Mouse (Mus musculus) hindbrain, embryonic 10.5 days (tissue): ENCODE results near the gene Gm49601. TPM values are rescaled to one million over a fixed set of nuclear protein-coding genes. Genes with fewer than 3 reads are reported as not detected.

Experiments
- DNase-seq: peaks from one replicate; pipeline ENCODE4 v3.0.0-alpha.2; 2017; ENCODE audit warnings: low spot score
- H3K27ac ChIP-seq: fragments of 300-500 bp; sonication (generic); 2 replicates; pipeline ENCODE4 v1.5.1; 2016; ENCODE audit warnings: mild to moderate bottlenecking, moderate library complexity
- H3K27me3 ChIP-seq: fragments of 300-500 bp; sonication (generic); 2 replicates; pipeline ENCODE4 v1.6.1; 2016; ENCODE audit warnings: mild to moderate bottlenecking; ENCODE audit not compliant: poor library complexity, insufficient read depth, severe bottlenecking
- H3K36me3 ChIP-seq: fragments of 300-500 bp; sonication (generic); 2 replicates; pipeline ENCODE4 v1.6.1; 2016; ENCODE audit warnings: mild to moderate bottlenecking, moderate library complexity
- H3K4me1 ChIP-seq: fragments of 300-500 bp; sonication (generic); replicated peaks from 2 replicates; pipeline ENCODE4 v1.6.1; 2016; ENCODE audit warnings: mild to moderate bottlenecking
- H3K4me3 ChIP-seq: fragments of 300-500 bp; sonication (generic); 2 replicates; pipeline ENCODE4 v1.5.1; 2016; ENCODE audit warnings: mild to moderate bottlenecking, moderate library complexity
- H3K9me3 ChIP-seq: fragments of 300-500 bp; sonication (generic); 2 replicates; pipeline ENCODE4 v1.6.1; 2016; ENCODE audit warnings: mild to moderate bottlenecking, moderate library complexity
- WGBS: fragments of 180-500 bp; shearing (Covaris S2); methylation state at CpG from one replicate; pipeline ENCODE4 v1.1.7; 2016; 5-methylcytosine and 5-hydroxymethylcytosine counted together
- polyA plus RNA-seq: library from polyadenylated mRNA; unstranded; fragments of >200 nt; fragmentation: Nextera tagmentation; extraction: Ambion mirVana; gene quantifications from 2 replicates; pipeline ENCODE4 v1.2.1, GENCODE M21; 2016

Gene Gm49601
- polyA plus RNA-seq, 1 experiment from 2014 or later, result 8.5 TPM

- WGBS, result 6% methylated on average over 10 of the region's 10 CpGs
- no peak for DNase-seq
- peaks cover 98% of the 10 kb centered on the region for H3K27me3 ChIP-seq
- peaks cover 66% of the 10 kb centered on the region for H3K4me1 ChIP-seq
- H3K4me3 ChIP-seq, result peak overlapping the region; percentile 49; the same call in 1 of the 2 replicates
- no peak overlapping the region; the same call in 1 of the 2 replicates for H3K27ac ChIP-seq
- H3K9me3 ChIP-seq, result no peaks in the 10 kb centered on the region
- no peaks in the 10 kb centered on the region for H3K36me3 ChIP-seq
These were observed 43.1 kb downstream of the Gm49601 start for GRCm38 (mm10) chr16:18583169-18583568.

GRCm38 (mm10) chr16:18582426-18583148, 43.6 kb downstream of the Gm49601 start:
- 2% methylated on average over 66 of the region's 67 CpGs for WGBS
- peak overlapping the region; percentile 79 for H3K27ac ChIP-seq
- peak; percentile 55 for DNase-seq
- peak overlapping the region; percentile 49 for H3K4me3 ChIP-seq
- H3K36me3 ChIP-seq, result no peaks in the 10 kb centered on the region
- peaks cover 98% of the 10 kb centered on the region for H3K27me3 ChIP-seq
- H3K4me1 ChIP-seq, result peaks cover 62% of the 10 kb centered on the region
- H3K9me3 ChIP-seq, result no peaks in the 10 kb centered on the region

- Histone ChIP-seq H3K36me3 (no peaks in the 10 kb centered on the region), H3K4me3 (peak overlapping the region; percentile 49), H3K27ac (peak overlapping the region; percentile 79), H3K4me1 (peaks cover 64% of the 10 kb centered on the region), H3K9me3 (no peaks in the 10 kb centered on the region), H3K27me3 (peaks cover 96% of the 10 kb centered on the region)
- WGBS, result 1% methylated on average over 66 of the region's 66 CpGs
- peak; percentile 58 for DNase-seq
These were observed 44.5 kb downstream of the Gm49601 start for GRCm38 (mm10) chr16:18581623-18582205.

GRCm38 (mm10) chr16:18581050-18581622, 45.1 kb downstream of the Gm49601 start:
- DNase-seq, result peak; percentile 46
- peaks cover 94% of the 10 kb centered on the region for H3K27me3 ChIP-seq
- no peaks in the 10 kb centered on the region for H3K9me3 ChIP-seq
- peaks cover 58% of the 10 kb centered on the region for H3K4me1 ChIP-seq
- H3K4me3 ChIP-seq, result peak overlapping the region; percentile 49
- 4% methylated on average over 21 of the region's 21 CpGs for WGBS
- peak overlapping the region; percentile 79; the same call in 1 of the 2 replicates for H3K27ac ChIP-seq
- H3K36me3 ChIP-seq, result no peaks in the 10 kb centered on the region

- peak; percentile 42 for DNase-seq
- no peaks in the 10 kb centered on the region for H3K36me3 ChIP-seq
- no peak overlapping the region for H3K4me3 ChIP-seq
- 9% methylated on average over 2 of the region's 2 CpGs for WGBS
- H3K4me1 ChIP-seq, result peaks cover 50% of the 10 kb centered on the region
- H3K9me3 ChIP-seq, result no peaks in the 10 kb centered on the region
- H3K27ac ChIP-seq, result no peak overlapping the region
- H3K27me3 ChIP-seq, result peaks cover 87% of the 10 kb centered on the region
These were observed 45.8 kb downstream of the Gm49601 start for GRCm38 (mm10) chr16:18580389-18580788.

- Histone ChIP-seq H3K9me3 (no peaks in the 10 kb centered on the region), H3K4me3 (no peak overlapping the region), H3K27me3 (peaks cover 60% of the 10 kb centered on the region), H3K4me1 (peaks cover 29% of the 10 kb centered on the region), H3K27ac (peak overlapping the region; percentile 2; the same call in 1 of the 2 replicates), H3K36me3 (no peaks in the 10 kb centered on the region)
- 10% methylated on average over 5 of the region's 5 CpGs for WGBS
- DNase-seq, result no peak
These were observed 48.5 kb downstream of the Gm49601 start for GRCm38 (mm10) chr16:18577599-18578160.

- no peaks in the 10 kb centered on the region for H3K9me3 ChIP-seq
- peaks cover 23% of the 10 kb centered on the region for H3K4me1 ChIP-seq
- H3K27me3 ChIP-seq, result peaks cover 54% of the 10 kb centered on the region
- H3K27ac ChIP-seq, result no peak overlapping the region
- 46% methylated on average over 3 of the region's 3 CpGs for WGBS
- H3K4me3 ChIP-seq, result no peak overlapping the region
- H3K36me3 ChIP-seq, result no peaks in the 10 kb centered on the region
- no peak for DNase-seq
These were observed 49.2 kb downstream of the Gm49601 start for GRCm38 (mm10) chr16:18577071-18577470.

GRCm38 (mm10) chr16:18574196-18574595, 52.0 kb downstream of the Gm49601 start:
- 73% methylated on average over 8 of the region's 8 CpGs for WGBS
- DNase-seq, result no peak
- peaks cover 7% of the 10 kb centered on the region; the same call in 1 of the 2 replicates for H3K4me1 ChIP-seq
- peaks cover 25% of the 10 kb centered on the region for H3K27me3 ChIP-seq
- H3K4me3 ChIP-seq, result no peak overlapping the region
- H3K9me3 ChIP-seq, result no peaks in the 10 kb centered on the region
- H3K27ac ChIP-seq, result no peak overlapping the region
- H3K36me3 ChIP-seq, result no peaks in the 10 kb centered on the region

Other genes starting within 250 kb of the Gm49601 start
- 30.5 and 34.7 TPM in 2 replicates for gene Txnrd2, start 200.0 kb downstream of the Gm49601 start, polyA plus RNA-seq
- gene Comt, start 199.6 kb downstream of the Gm49601 start, polyA plus RNA-seq, result 62.5 and 67.9 TPM in 2 replicates
- 16.8 and 19.5 TPM in 2 replicates for gene Gnb1l, start 127.7 kb downstream of the Gm49601 start, polyA plus RNA-seq
- 2.2 and 2.7 TPM in 2 replicates for gene Rtl10, start 127.5 kb downstream of the Gm49601 start, polyA plus RNA-seq
- 11.3 and 15.3 TPM in 2 replicates for gene Tbx1, start 35.8 kb downstream of the Gm49601 start, polyA plus RNA-seq
- gene Gp1bb, start 4.0 kb downstream of the Gm49601 start, polyA plus RNA-seq, result 4.2 and 9.2 TPM in 2 replicates
- 42.3 and 71.9 TPM in 2 replicates for gene Sept5, start 3.5 kb upstream of the Gm49601 start, polyA plus RNA-seq
- 25.5 and 27.3 TPM in 2 replicates for gene Cldn5, start 150.4 kb upstream of the Gm49601 start, polyA plus RNA-seq
- 100 and 104 TPM in 2 replicates for gene Ufd1, start 185.4 kb upstream of the Gm49601 start, polyA plus RNA-seq
- gene Cdc45, start 185.6 kb upstream of the Gm49601 start, polyA plus RNA-seq, result 55.1 and 72.7 TPM in 2 replicates
- gene 2510002D24Rik, start 210.2 kb upstream of the Gm49601 start, polyA plus RNA-seq, result 27.3 and 27.4 TPM in 2 replicates
- gene Gm28539, start 210.2 kb upstream of the Gm49601 start, polyA plus RNA-seq, result not detected in 2 replicates